Mouse (Mus musculus) embryo, embryonic 9.5 days (tissue): ENCODE results near the gene Iqcd.

Experiments used
- DNase-seq: peaks from one replicate; pipeline ENCODE4 v3.0.0-alpha.2; 2017; ENCODE audit errors: extremely low spot score

The Iqcd gene

GRCm38 (mm10) chr5:120588569-120589094 lies at the start of gene Iqcd, which contains the start of gene Tpcn1:
Gene Iqcd (plus strand): TSS chr5:120589016.
Gene Tpcn1 (minus strand): TSS chr5:120588673.
- DNase-seq: peak; percentile 99

- no peak for DNase-seq
These were observed 40.5 kb upstream of the Iqcd start for GRCm38 (mm10) chr5:120548236-120548850.

- DNase-seq: no peak
These were observed 38.7 kb upstream of the Iqcd start for GRCm38 (mm10) chr5:120550137-120550536.

GRCm38 (mm10) chr5:120550673-120551072 lies 38.1 kb upstream of the Iqcd start:
- DNase-seq: no peak

GRCm38 (mm10) chr5:120555871-120556270 lies 32.9 kb upstream of the Iqcd start:
- no peak for DNase-seq

GRCm38 (mm10) chr5:120558041-120558440 lies 30.8 kb upstream of the Iqcd start:
- DNase-seq: no peak

- DNase-seq: no peak
These were observed 30.1 kb upstream of the Iqcd start for GRCm38 (mm10) chr5:120558762-120559161.

- no peak for DNase-seq
These were observed 28.6 kb upstream of the Iqcd start for GRCm38 (mm10) chr5:120560129-120560615.

GRCm38 (mm10) chr5:120560616-120561311 lies 28.1 kb upstream of the Iqcd start:
- peak; percentile 66 for DNase-seq

- peak; percentile 61 for DNase-seq
These were observed 25.6 kb upstream of the Iqcd start for GRCm38 (mm10) chr5:120562956-120563913.

- DNase-seq: no peak
These were observed 24.9 kb upstream of the Iqcd start for GRCm38 (mm10) chr5:120563914-120564311.

- no peak for DNase-seq
These were observed 23.5 kb upstream of the Iqcd start for GRCm38 (mm10) chr5:120565171-120565905.

- no peak for DNase-seq
These were observed 22.7 kb upstream of the Iqcd start for GRCm38 (mm10) chr5:120566101-120566500.

GRCm38 (mm10) chr5:120566681-120567252 lies 22.0 kb upstream of the Iqcd start:
- DNase-seq: no peak

- DNase-seq: peak; percentile 67
These were observed 21.5 kb upstream of the Iqcd start for GRCm38 (mm10) chr5:120567253-120567701.

GRCm38 (mm10) chr5:120567761-120568211 lies 21.0 kb upstream of the Iqcd start:
- DNase-seq: no peak

- DNase-seq: no peak
These were observed 20.5 kb upstream of the Iqcd start for GRCm38 (mm10) chr5:120568336-120568768.

GRCm38 (mm10) chr5:120568964-120569363 lies 19.9 kb upstream of the Iqcd start:
- DNase-seq: no peak

- DNase-seq: no peak
These were observed 19.0 kb upstream of the Iqcd start for GRCm38 (mm10) chr5:120569791-120570190.

- no peak for DNase-seq
These were observed 18.4 kb upstream of the Iqcd start for GRCm38 (mm10) chr5:120570289-120570897.
